Mouse (Mus musculus): ENCODE results near the gene Anks1.

DNA sequence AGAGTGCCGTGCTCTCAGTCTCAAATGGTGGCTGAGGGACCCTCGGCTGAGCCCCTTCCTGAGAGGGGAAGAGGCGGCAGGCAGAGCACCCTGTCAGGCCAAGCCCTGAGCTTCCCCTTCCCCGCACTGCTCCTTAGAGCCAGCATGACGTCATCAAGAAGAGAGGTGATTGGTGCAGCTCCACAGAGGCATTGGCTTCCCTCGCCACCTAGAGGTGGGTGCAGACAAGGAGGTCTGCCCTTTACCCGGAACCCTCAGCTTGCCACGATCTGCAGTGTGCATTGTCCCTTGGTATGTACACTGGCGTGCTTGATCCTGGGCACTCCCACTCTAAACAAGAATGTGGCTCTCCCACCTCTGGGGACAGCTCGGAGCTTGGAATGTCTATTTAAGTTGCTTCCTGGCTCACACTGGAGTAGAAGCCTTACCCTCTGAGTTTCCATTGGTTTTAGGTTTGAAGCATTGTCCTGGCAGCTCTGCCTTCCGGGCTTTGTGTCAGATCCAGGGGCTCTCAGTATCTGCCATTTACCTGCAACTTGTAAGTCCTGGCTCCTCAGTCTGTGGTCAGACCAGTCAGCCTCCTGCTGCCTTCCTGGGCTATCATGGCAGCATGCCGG, 104.3 kb downstream of the Anks1 start:
- TF ChIP-seq CTCF (IDR thresholded peaks at IDR 0.05; ENCODE audit: control insufficient read depth, insufficient read depth, low read length) (peak; percentile 81), POLR2A (IDR thresholded peaks at IDR 0.05; ENCODE audit: borderline replicate concordance, control insufficient read depth, low read depth, low read length) (0 out of 2 replicates have a peak, but pooled peaks have one; percentile 55)
